Mouse (Mus musculus): ENCODE measurements around the gene Tmem230. TPM values are rescaled to one million over a fixed set of nuclear protein-coding genes. Genes with fewer than 3 reads are reported as not detected.

Gene Tmem230
- total RNA-seq, 2 experiments from 2014 or later, result 28.0 to 30.2 TPM

- DNase-seq (ENCODE audit: low spot score in 2 of 2), result no peak
- intact Hi-C loops (cut with DNase I), result no loop called here
These were observed 56.9 kb downstream of the Tmem230 start for GRCm38 (mm10) chr2:132190602-132191161.

Other genes starting within 250 kb of the Tmem230 start
- 10 to 100 TPM; 32.6 to 34.5 TPM for gene Rassf2, start 217.5 kb downstream of the Tmem230 start, total RNA-seq (2021)
- gene Slc23a2, start 102.7 kb downstream of the Tmem230 start, total RNA-seq (2021), result 100 to 1,000 TPM; 125 to 132 TPM
- gene Pcna, start 5.5 kb upstream of the Tmem230 start, total RNA-seq (2021), result 10 to 100 TPM; 52.1 to 54.7 TPM
- gene Cds2, start 15.3 kb upstream of the Tmem230 start, total RNA-seq (2021), result 100 to 1,000 TPM; 192 to 212 TPM
- 1 to 10 TPM; 3.4 to 4.2 TPM for gene Prokr2, start 137.6 kb upstream of the Tmem230 start, total RNA-seq (2021)